Mouse (Mus musculus): ENCODE measurements around the gene AC129217.1. TPM values are rescaled to one million over a fixed set of nuclear protein-coding genes. Genes with fewer than 3 reads are reported as not detected.

The AC129217.1 gene
- 0.43 TPM in 1 of 2 replicates, not detected in the other for polyA plus RNA-seq (2014; fragmentation: Nextera tagmentation; extraction: Ambion mirVana)

DNA sequence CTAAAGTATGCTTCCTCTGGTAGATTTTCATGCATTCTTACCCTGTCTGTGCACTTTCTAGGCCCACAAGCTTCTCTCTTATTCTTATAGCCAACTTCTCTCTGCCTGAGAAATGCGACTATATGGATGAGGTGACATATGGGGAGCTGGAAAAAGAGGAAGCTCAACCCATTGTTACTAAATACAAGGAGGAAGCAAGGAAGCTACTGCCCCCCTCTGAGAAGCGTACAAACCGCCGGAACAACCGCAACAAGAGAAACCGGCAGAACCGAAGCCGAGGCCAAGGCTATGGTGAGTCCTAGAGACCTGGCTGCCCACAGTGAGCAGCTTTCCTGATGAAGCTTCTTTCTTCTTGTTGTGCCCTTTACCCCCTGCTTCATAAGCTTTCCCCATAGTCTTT is at the start of gene AC129217.1:
TSS of gene AC129217.1 (plus strand) at position 114 of the 400 bp plus-strand sequence.
- WGBS: 87% methylated on average over 8 of the region's 8 CpGs
- no peak within 1 kb of the TSS for H3K9ac ChIP-seq (ENCODE audit: low read length)
- H3K36me3 ChIP-seq (ENCODE audit: control insufficient read depth, insufficient read depth, low read length): peaks cover 100% of the 10 kb centered on the region
- no peaks in the 10 kb centered on the region for H3K27me3 ChIP-seq (ENCODE audit: control insufficient read depth, insufficient read depth, low read length)
- H3K4me2 ChIP-seq (ENCODE audit: low read length): no peak within 1 kb of the TSS
- no peaks in the 10 kb centered on the region for H3K9me3 ChIP-seq (ENCODE audit: control insufficient read depth, low read length)
- no peaks in the 10 kb centered on the region for H3K4me1 ChIP-seq (ENCODE audit: control insufficient read depth in 2 of 2, insufficient read depth in 2 of 2, low read length in 2 of 2)
- ATAC-seq (ENCODE audit: insufficient number of reproducible peaks, insufficient read depth, low FRiP score, low read depth): no peak
- H3K4me3 ChIP-seq (ENCODE audit: control insufficient read depth in 1 of 2, insufficient read depth in 1 of 2, low read depth in 1 of 2, low read length in 2 of 2): no peak within 1 kb of the TSS
- no peak within 1 kb of the TSS for H3K27ac ChIP-seq (replicated peaks in 1 of 2; ENCODE audit: control insufficient read depth in 1 of 2, insufficient read depth in 1 of 2, low read depth in 2 of 2, low read length in 2 of 2)

DNA sequence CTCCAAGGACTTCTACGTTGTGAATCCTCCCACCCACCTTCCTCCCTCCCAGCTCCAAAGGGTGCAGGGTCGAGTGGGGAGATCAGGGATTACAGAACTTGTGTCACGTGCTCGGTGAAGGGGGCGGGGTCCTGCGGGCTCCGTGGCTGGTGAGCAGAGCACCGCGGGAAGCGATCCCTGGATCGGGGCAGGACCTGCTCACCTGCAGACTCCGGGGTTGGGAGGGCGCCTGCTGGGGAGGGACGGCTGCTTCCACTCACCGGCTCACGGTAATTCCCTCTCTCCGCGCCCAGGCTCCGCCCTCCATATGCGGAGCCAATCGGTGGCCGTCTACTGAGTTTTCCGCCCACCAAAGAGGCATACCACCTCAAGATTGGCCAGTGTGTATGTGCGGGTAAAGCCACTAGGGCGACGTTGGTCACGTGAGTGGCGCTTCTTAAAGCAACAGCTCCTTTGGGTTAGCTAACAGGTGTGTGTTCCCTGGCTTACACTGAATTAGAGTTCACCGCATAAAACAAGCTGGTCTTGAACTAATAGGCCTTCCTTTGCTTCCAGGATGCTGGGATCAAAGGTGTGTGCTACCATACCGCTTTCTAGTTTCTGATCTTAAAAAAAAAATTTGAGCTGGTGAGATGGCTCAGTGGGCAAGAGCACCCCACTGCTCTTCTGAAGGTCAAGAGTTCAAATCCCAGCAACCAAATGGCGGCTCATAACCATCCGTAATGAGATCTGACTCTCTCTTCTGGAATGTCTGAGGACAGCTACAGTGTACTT is 43.4 kb upstream of the AC129217.1 start, which contains the start of gene Taf6l:
TSS of gene Taf6l (minus strand) at position 410 of the 774 bp plus-strand sequence.
- Histone ChIP-seq H3K4me2 (ENCODE audit: low read length) (peak within 1 kb of the TSS; percentile 86), H3K27me3 (ENCODE audit: control insufficient read depth, insufficient read depth, low read length) (no peaks in the 10 kb centered on the region), H3K4me3 (ENCODE audit: control insufficient read depth in 1 of 2, insufficient read depth in 1 of 2, low read depth in 1 of 2, low read length in 2 of 2) (peak within 1 kb of the TSS; percentile 67 to 85), H3K36me3 (ENCODE audit: control insufficient read depth, insufficient read depth, low read length) (peaks cover 26% of the 10 kb centered on the region), H3K4me1 (ENCODE audit: control insufficient read depth in 2 of 2, insufficient read depth in 2 of 2, low read length in 2 of 2) (0 out of 4 replicates have a peak, but pooled peaks cover 0 to 6% of the 10 kb centered on the region in 2 experiments), H3K9me3 (ENCODE audit: control insufficient read depth, low read length) (no peaks in the 10 kb centered on the region), H3K9ac (ENCODE audit: low read length) (peak within 1 kb of the TSS; percentile 79), H3K27ac (replicated peaks in 1 of 2; ENCODE audit: control insufficient read depth in 1 of 2, insufficient read depth in 1 of 2, low read depth in 2 of 2, low read length in 2 of 2) (peak within 1 kb of the TSS; percentile 35 to 80; a peak in 3 of 4 replicates)
- under 1% methylated on average over 32 of the region's 32 CpGs for WGBS
- ATAC-seq (ENCODE audit: insufficient number of reproducible peaks, insufficient read depth, low FRiP score, low read depth): peak; percentile 99

DNA sequence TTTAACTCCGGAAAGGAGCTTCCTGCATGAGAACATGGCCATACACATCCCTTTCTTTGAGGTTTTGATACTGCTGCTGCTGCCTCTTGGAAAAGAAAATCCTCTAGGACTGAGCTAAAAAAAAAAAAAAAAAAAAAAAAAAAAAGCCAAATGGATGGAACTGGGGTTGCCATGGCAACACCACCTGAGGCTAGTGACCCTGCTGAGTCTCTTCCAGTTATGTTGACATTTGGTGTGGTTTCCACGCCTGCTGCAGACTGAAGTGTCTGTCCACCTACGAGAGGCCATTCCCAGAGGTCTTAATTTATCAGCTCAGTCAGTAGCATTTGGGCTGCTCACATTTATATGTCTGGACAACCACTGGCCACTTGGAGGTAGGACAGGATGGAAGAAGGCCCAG is 41.1 kb upstream of the AC129217.1 start:
- H3K4me1 ChIP-seq (ENCODE audit: control insufficient read depth in 2 of 2, insufficient read depth in 2 of 2, low read length in 2 of 2): 0 out of 4 replicates have a peak, but pooled peaks cover 0 to 6% of the 10 kb centered on the region in 2 experiments
- peaks cover 18% of the 10 kb centered on the region for H3K36me3 ChIP-seq (ENCODE audit: control insufficient read depth, insufficient read depth, low read length)
- 37% methylated on average over 3 of the region's 3 CpGs for WGBS
- H3K27me3 ChIP-seq (ENCODE audit: control insufficient read depth, insufficient read depth, low read length): no peaks in the 10 kb centered on the region
- H3K9me3 ChIP-seq (ENCODE audit: control insufficient read depth, low read length): peaks cover 4% of the 10 kb centered on the region; the same call in 1 of the 2 replicates
- no peak overlapping the region for H3K4me2 ChIP-seq (ENCODE audit: low read length)
- no peak overlapping the region for H3K4me3 ChIP-seq (ENCODE audit: control insufficient read depth in 1 of 2, insufficient read depth in 1 of 2, low read depth in 1 of 2, low read length in 2 of 2)
- ATAC-seq (ENCODE audit: insufficient number of reproducible peaks, insufficient read depth, low FRiP score, low read depth): no peak
- no peak overlapping the region for H3K9ac ChIP-seq (ENCODE audit: low read length)
- H3K27ac ChIP-seq (replicated peaks in 1 of 2; ENCODE audit: control insufficient read depth in 1 of 2, insufficient read depth in 1 of 2, low read depth in 2 of 2, low read length in 2 of 2): no peak overlapping the region

DNA sequence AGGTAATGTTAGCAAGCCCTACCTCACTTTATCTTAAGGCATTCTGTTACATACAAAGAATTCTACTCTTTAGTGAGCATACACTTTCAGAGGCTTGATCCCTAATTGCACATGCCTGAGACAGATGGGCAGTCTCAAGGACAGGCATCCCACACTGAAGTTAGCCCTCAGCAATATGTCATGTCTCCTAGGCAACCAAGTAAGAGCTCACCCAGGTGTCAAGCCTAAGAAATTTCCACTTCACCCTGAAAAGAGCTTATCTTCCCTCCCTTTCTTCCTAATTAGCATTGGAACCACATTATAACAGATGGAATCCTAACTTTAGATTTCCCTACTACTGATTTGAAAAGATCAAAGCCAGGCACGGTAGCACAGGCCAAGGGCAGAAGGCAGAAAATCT is 40.4 kb upstream of the AC129217.1 start:
- ATAC-seq (ENCODE audit: insufficient number of reproducible peaks, insufficient read depth, low FRiP score, low read depth): no peak
- Histone ChIP-seq H3K4me3 (ENCODE audit: control insufficient read depth in 1 of 2, insufficient read depth in 1 of 2, low read depth in 1 of 2, low read length in 2 of 2) (no peak overlapping the region), H3K27me3 (ENCODE audit: control insufficient read depth, insufficient read depth, low read length) (no peaks in the 10 kb centered on the region), H3K9ac (ENCODE audit: low read length) (no peak overlapping the region), H3K9me3 (ENCODE audit: control insufficient read depth, low read length) (peaks cover 4% of the 10 kb centered on the region; the same call in 1 of the 2 replicates), H3K36me3 (ENCODE audit: control insufficient read depth, insufficient read depth, low read length) (peaks cover 21% of the 10 kb centered on the region), H3K4me1 (ENCODE audit: control insufficient read depth in 2 of 2, insufficient read depth in 2 of 2, low read length in 2 of 2) (0 out of 4 replicates have a peak, but pooled peaks cover 0 to 6% of the 10 kb centered on the region in 2 experiments), H3K27ac (replicated peaks in 1 of 2; ENCODE audit: control insufficient read depth in 1 of 2, insufficient read depth in 1 of 2, low read depth in 2 of 2, low read length in 2 of 2) (no peak overlapping the region), H3K4me2 (ENCODE audit: low read length) (no peak overlapping the region)
- 48% methylated on average over 1 of the region's 1 CpGs for WGBS

DNA sequence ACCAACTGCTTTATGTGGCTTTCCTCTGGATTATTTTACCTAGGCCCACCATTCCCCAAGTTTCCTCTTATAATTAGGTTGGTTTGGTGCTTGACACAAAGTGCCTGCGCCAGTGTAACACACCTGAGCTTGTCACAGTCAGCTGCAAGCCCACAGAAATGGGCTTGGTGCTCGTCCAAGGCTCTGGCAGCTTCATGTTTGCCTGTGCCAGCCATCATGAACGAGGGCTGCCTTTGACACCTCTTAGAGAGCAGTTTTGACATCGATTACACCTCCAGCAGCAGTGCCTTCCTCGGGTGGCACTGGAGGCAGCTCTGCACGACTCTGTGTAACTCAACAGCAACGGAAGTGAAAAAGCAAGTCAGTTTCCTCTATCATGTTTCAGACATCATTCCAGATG is 39.4 kb upstream of the AC129217.1 start:
- 74% methylated on average over 7 of the region's 7 CpGs for WGBS
- no peak overlapping the region for H3K27ac ChIP-seq (replicated peaks in 1 of 2; ENCODE audit: control insufficient read depth in 1 of 2, insufficient read depth in 1 of 2, low read depth in 2 of 2, low read length in 2 of 2)
- H3K4me2 ChIP-seq (ENCODE audit: low read length): no peak overlapping the region

DNA sequence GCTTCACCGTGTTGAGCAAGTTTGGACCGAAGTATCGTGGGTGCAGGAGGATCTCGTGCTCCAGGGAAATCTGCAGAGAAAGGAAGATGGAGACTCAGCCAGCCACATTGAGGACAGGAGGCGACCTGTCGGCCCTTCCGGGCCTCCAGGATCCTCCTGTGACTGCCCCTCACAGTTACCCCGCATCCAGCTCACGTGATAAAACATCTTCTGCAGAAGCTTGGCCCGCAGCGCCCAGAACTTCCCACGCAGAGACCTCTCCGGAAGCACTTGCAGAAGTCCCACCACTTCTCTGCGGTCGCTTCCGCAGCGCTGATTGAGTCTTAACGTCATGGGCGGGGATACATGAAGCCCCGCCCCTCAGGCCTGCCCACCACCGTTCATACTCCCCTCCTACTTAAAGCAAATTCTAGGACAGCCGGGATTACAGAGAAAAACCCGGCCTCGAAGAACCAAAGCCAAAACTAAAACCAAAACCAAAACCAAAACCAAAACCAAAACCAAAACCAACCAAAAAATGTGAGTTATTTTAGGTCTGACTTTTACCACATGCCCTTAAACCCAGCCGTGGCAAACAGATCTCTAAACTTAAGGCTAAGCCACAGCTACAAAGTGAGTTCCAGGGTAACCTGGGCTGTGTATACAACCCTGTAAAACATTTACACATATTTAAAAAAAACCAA is 31.2 kb upstream of the AC129217.1 start, which contains the start of gene Polr2g:
TSS of gene Polr2g (minus strand) at position 314 of the 683 bp plus-strand sequence.
- WGBS: 1% methylated on average over 25 of the region's 25 CpGs
- H3K4me1 ChIP-seq (ENCODE audit: control insufficient read depth in 2 of 2, insufficient read depth in 2 of 2, low read length in 2 of 2): peaks cover 8 to 12% of the 10 kb centered on the region in 2 experiments
- peak; percentile 77 for ATAC-seq (ENCODE audit: insufficient number of reproducible peaks, insufficient read depth, low FRiP score, low read depth)
- peak within 1 kb of the TSS; percentile 82 for H3K4me2 ChIP-seq (ENCODE audit: low read length)
- peak within 1 kb of the TSS; percentile 51 to 78 for H3K4me3 ChIP-seq (ENCODE audit: control insufficient read depth in 1 of 2, insufficient read depth in 1 of 2, low read depth in 1 of 2, low read length in 2 of 2)
- no peaks in the 10 kb centered on the region for H3K9me3 ChIP-seq (ENCODE audit: control insufficient read depth, low read length)
- H3K27me3 ChIP-seq (ENCODE audit: control insufficient read depth, insufficient read depth, low read length): no peaks in the 10 kb centered on the region
- H3K27ac ChIP-seq (replicated peaks in 1 of 2; ENCODE audit: control insufficient read depth in 1 of 2, insufficient read depth in 1 of 2, low read depth in 2 of 2, low read length in 2 of 2): peak within 1 kb of the TSS; percentile 39 to 66
- H3K9ac ChIP-seq (ENCODE audit: low read length): peak within 1 kb of the TSS; percentile 70
- H3K36me3 ChIP-seq (ENCODE audit: control insufficient read depth, insufficient read depth, low read length): peaks cover 35% of the 10 kb centered on the region

More for the DNA sequence above, 39.4 kb upstream of the AC129217.1 start:
- H3K4me3 ChIP-seq (ENCODE audit: control insufficient read depth in 1 of 2, insufficient read depth in 1 of 2, low read depth in 1 of 2, low read length in 2 of 2): no peak overlapping the region
- peaks cover 31% of the 10 kb centered on the region for H3K36me3 ChIP-seq (ENCODE audit: control insufficient read depth, insufficient read depth, low read length)
- no peak overlapping the region for H3K9ac ChIP-seq (ENCODE audit: low read length)
- H3K27me3 ChIP-seq (ENCODE audit: control insufficient read depth, insufficient read depth, low read length): no peaks in the 10 kb centered on the region
- 0 out of 4 replicates have a peak, but pooled peaks cover 0 to 6% of the 10 kb centered on the region in 2 experiments for H3K4me1 ChIP-seq (ENCODE audit: control insufficient read depth in 2 of 2, insufficient read depth in 2 of 2, low read length in 2 of 2)
- H3K9me3 ChIP-seq (ENCODE audit: control insufficient read depth, low read length): peaks cover 4% of the 10 kb centered on the region; the same call in 1 of the 2 replicates
- ATAC-seq (ENCODE audit: insufficient number of reproducible peaks, insufficient read depth, low FRiP score, low read depth): no peak

DNA sequence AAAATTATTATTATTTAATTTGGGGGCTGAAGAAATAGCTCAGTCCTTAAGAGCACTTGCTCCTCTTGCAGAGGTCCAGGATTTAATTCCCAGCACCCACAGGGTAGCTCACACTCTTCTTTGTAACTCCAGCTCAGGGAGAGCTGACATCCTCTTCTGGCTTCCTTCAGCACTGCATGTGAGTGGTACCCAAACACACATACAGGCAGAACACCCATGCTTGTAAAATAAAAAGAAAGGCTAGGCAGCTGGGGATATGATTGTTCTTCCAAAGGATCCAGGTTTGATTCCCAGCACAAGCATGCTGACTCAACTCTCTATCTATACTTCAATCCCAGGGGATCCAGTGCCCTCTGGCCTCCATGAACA is 30.6 kb upstream of the AC129217.1 start:
- Histone ChIP-seq H3K4me2 (ENCODE audit: low read length) (peak overlapping the region; percentile 82), H3K27me3 (ENCODE audit: control insufficient read depth, insufficient read depth, low read length) (no peaks in the 10 kb centered on the region), H3K36me3 (ENCODE audit: control insufficient read depth, insufficient read depth, low read length) (peaks cover 30% of the 10 kb centered on the region), H3K9me3 (ENCODE audit: control insufficient read depth, low read length) (no peaks in the 10 kb centered on the region), H3K27ac (replicated peaks in 1 of 2; ENCODE audit: control insufficient read depth in 1 of 2, insufficient read depth in 1 of 2, low read depth in 2 of 2, low read length in 2 of 2) (no peak overlapping the region), H3K4me3 (ENCODE audit: control insufficient read depth in 1 of 2, insufficient read depth in 1 of 2, low read depth in 1 of 2, low read length in 2 of 2) (peak overlapping the region in 1 of 2 experiments; percentile 51; a peak in 1 of 4 replicates), H3K9ac (ENCODE audit: low read length) (peak overlapping the region; percentile 70), H3K4me1 (ENCODE audit: control insufficient read depth in 2 of 2, insufficient read depth in 2 of 2, low read length in 2 of 2) (peaks cover 8 to 12% of the 10 kb centered on the region in 2 experiments)
- ATAC-seq (ENCODE audit: insufficient number of reproducible peaks, insufficient read depth, low FRiP score, low read depth): no peak

All from heart, embryonic 14.5 days (tissue).